Mouse (Mus musculus) mature B cell (primary cell): ENCODE data around the gene Gcnt2.
"Not testable (repeated sequence)": the region's sequence is repeated elsewhere in the genome, so short reads cannot be mapped to it uniquely, and the experiment has no call there.

Experiments
- in situ Hi-C: fragments of 300-500 bp; cut with MboI; formaldehyde crosslinking; loops from 2 replicates; pipeline ENCODE4 v1.14.3; 2019

Gcnt2 gene

GRCm38 (mm10) chr13:40998537-40998936 lies 139.0 kb downstream of the Gcnt2 start:
- in situ Hi-C loops: not testable (repeated sequence)

DNA sequence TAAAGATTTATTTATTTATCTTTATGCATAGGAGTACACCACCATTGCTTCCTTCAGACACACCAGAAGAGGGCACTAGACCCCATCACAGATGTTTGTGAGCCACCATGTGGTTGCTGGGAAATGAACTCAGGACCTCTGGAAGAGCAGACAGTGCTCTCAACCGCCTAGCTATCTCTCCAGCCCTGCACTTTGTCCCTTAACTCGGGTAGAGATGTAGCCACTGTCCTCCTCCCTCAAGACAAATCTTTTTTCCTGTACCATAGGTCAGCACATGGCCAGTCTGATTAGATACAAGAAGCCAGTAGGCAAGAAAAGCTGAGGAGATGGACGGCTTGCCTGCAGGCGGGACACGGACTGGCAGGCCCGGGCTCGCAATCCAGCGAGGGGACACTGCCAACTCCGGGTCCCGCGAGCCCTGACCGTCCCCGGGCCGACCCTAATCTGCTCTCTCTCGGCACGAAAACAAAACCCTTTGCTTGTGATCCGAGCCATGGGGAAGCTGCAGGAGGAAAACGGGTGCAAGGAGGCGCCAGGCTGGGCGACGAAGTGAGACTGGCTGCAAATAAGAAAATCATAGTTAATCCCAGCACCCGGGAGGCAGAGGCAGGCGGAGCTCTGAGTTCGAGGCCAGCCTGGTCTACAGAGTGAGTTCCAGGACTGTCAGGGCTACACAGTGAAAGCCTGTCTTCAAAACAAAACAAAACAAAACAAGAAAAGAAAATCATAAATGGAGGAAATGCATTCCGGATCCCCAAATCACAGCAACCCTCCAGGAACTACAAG lies 140.8 kb downstream of the Gcnt2 start:
- in situ Hi-C loops: no loop called here

DNA sequence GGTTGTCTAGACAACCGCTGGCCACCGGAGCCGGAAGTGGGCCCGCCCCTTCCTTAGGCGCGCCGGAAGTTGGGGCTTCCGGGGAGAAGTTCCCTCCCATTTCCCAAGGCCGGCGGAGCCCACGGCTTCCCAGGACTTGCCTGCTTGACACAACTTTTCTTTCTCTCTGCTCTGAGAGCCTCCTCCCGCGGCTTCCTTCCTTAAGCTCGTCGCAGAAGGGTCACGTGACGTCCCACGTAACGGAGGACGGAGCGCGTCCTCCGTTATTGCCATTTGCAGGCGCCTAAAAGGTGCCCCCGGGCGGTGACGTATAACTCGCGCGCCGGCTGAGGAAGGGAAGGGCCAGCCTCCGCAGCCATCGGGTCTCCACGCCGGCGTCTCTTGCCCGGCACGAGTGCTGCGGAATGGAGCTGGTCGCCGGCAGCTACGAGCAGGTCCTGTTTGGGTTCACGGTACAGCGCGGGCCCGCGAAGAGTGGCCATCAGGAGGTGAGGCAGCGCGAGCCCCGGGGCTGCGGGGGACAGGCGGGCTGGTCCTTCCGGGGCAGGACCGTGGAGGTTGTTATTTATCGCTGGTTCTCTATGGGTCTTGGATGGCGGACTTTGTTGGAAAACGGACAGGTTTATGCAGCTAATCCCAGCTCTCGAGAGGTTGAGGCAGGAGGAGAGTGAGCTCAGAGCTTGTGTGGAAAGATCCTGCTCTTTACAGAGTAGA lies 141.5 kb downstream of the Gcnt2 start, which contains the start of gene Pak1ip1:
TSS of gene Pak1ip1 (plus strand) at position 98 of the 714 bp plus-strand sequence.
- in situ Hi-C loops: no loop called here

- in situ Hi-C loops: no loop called here
Measured at GRCm38 (mm10) chr13:41002001-41002400, 142.4 kb downstream of the Gcnt2 start.

DNA sequence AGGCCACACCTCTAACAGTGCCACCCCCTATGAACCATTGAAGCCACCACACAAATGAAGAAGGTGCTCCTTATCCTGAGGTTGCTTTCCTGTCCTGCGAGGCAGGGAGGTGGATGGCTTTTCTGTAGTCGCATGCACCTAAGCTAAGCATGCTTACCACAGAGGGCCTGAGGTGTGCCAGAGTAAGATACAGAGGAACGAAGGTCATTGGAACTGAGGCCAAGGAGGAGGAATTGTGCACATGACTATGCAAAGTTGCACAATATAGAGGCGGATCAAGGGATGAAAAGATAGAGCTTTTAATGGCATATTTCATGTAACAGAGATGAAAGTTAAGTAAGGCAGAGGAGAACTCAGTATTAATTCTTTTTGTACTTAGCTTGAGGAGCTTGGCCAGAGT lies 146.7 kb downstream of the Gcnt2 start:
- in situ Hi-C loops: no loop called here

GRCm38 (mm10) chr13:41008271-41008670 lies 148.7 kb downstream of the Gcnt2 start:
- in situ Hi-C loops: no loop called here

DNA sequence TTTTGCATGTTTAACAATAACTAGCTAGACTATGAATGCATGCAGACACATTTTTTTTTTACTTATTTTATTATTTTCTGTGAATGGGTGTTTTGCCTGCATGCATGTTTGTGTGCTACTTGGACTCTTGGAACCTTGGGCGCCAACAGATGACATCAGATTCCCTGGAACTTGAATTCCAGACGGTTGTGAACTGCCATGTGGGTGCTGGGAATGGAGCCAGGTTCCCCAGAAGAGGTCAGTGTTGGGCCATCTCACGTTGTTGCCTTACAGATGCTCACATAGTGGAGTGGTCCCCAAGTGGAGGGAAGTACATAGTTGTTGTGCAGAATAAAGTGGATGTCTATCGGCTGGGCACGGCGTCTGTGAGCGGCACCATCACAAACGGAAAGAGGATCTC lies 149.4 kb downstream of the Gcnt2 start:
- in situ Hi-C loops: no loop called here
